Mouse (Mus musculus) heart, postnatal 14 days (tissue): ENCODE measurements around the gene Tex11. TPM values are rescaled to one million over a fixed set of nuclear protein-coding genes. Genes with fewer than 3 reads are reported as not detected.
"Not testable (repeated sequence)": the region's sequence is repeated elsewhere in the genome, so short reads cannot be mapped to it uniquely, and the experiment has no call there.

Experiments
- DNase-seq, 2 experiments: peaks; one replicate each; pipeline ENCODE4 v3.0.0; 2021 to 2022
- intact Hi-C: fragments of 180-260 bp; cut with DNase I; formaldehyde crosslinking; loops from one replicate; pipeline ENCODE4 v1.15.1; 2025
- long read RNA-seq, 2 experiments: library from polyadenylated mRNA; stranded (forward); transcript quantifications; one replicate each; pipeline ENCODE4 v2.0.0; 2021
- total RNA-seq, 2 experiments: library from RNA; stranded (reverse); gene quantifications; 2 replicates each; pipeline ENCODE4 v1.2.3; 2021

The Tex11 gene
- total RNA-seq, result under 1 TPM; 0.12 to 0.22 TPM
- long read RNA-seq, experiment 1, partial matches to known transcripts, result 0 of 1 reads
- long read RNA-seq, experiment 1, other reads (novel, unspliced or antisense), result 0 of 1 reads
- long read RNA-seq, experiment 2, result 0 reads

- intact Hi-C loops, result no loop called here
- DNase-seq, result peak in 1 of 2 experiments; percentile 1
Measured at GRCm38 (mm10) chrX:101059541-101059940, at the start of gene Tex11. Gene Tex11, minus strand, starts transcription at chrX:101059667.

GRCm38 (mm10) chrX:101085920-101086319 lies 26.5 kb upstream of the Tex11 start, which contains the start of gene Slc7a3:
Gene Slc7a3, minus strand, starts transcription at chrX:101086020.
- no peak for DNase-seq
- intact Hi-C loops, result no loop called here

GRCm38 (mm10) chrX:101085211-101085610 lies 25.7 kb upstream of the Tex11 start:
- DNase-seq, intact Hi-C loops: not testable (repeated sequence)

GRCm38 (mm10) chrX:101084192-101084591 lies 24.7 kb upstream of the Tex11 start:
- DNase-seq, result no peak
- intact Hi-C loops, result no loop called here

- no peak for DNase-seq
- intact Hi-C loops, result no loop called here
Measured at GRCm38 (mm10) chrX:101065245-101065644, 5.8 kb upstream of the Tex11 start.

- peak; percentile 3 to 5 for DNase-seq
- intact Hi-C loops, result no loop called here
Measured at GRCm38 (mm10) chrX:101063503-101063902, 4.0 kb upstream of the Tex11 start.

- DNase-seq, result no peak
- intact Hi-C loops, result loop anchor here (10.0 kb wide), 2 partner anchors 169 to 319 kb away; partner anchors contain the start of genes Kif4 and Pdzd11
Measured at GRCm38 (mm10) chrX:100943640-100944039, 115.8 kb downstream of the Tex11 start.

- DNase-seq, result no peak
- intact Hi-C loops, result no loop called here
Measured at GRCm38 (mm10) chrX:100839211-100839610, 220.3 kb downstream of the Tex11 start.

- intact Hi-C loops, result no loop called here
- DNase-seq, result no peak
Measured at GRCm38 (mm10) chrX:100832806-100833205, 226.7 kb downstream of the Tex11 start.

GRCm38 (mm10) chrX:100825557-100825956 lies 233.9 kb downstream of the Tex11 start:
- DNase-seq, result no peak

GRCm38 (mm10) chrX:100821149-100821548 lies 238.3 kb downstream of the Tex11 start:
- intact Hi-C loops, result no loop called here
- DNase-seq, result no peak

More at GRCm38 (mm10) chrX:100825557-100825956, 233.9 kb downstream of the Tex11 start:
- intact Hi-C loops, result no loop called here

GRCm38 (mm10) chrX:100818681-100819080 lies 240.8 kb downstream of the Tex11 start:
- DNase-seq, result no peak

GRCm38 (mm10) chrX:100815766-100816165 lies 243.7 kb downstream of the Tex11 start:
- DNase-seq, result no peak
- intact Hi-C loops, result no loop called here

More at GRCm38 (mm10) chrX:100818681-100819080, 240.8 kb downstream of the Tex11 start:
- intact Hi-C loops, result no loop called here

GRCm38 (mm10) chrX:100814139-100814538 lies 245.3 kb downstream of the Tex11 start:
- intact Hi-C loops, result no loop called here
- DNase-seq, result no peak

- intact Hi-C loops, result no loop called here
- no peak for DNase-seq
Measured at GRCm38 (mm10) chrX:100811129-100811528, 248.3 kb downstream of the Tex11 start.

- intact Hi-C loops, result no loop called here
- DNase-seq, result no peak
Measured at GRCm38 (mm10) chrX:100802034-100802433, 257.4 kb downstream of the Tex11 start.

- DNase-seq, result no peak
- intact Hi-C loops, result no loop called here
Measured at GRCm38 (mm10) chrX:100800643-100801042, 258.8 kb downstream of the Tex11 start.

GRCm38 (mm10) chrX:100797851-100798527 lies 261.5 kb downstream of the Tex11 start:
- intact Hi-C loops, result no loop called here
- DNase-seq, result no peak

GRCm38 (mm10) chrX:100797370-100797769 lies 262.1 kb downstream of the Tex11 start:
- intact Hi-C loops, result no loop called here
- DNase-seq, result no peak

GRCm38 (mm10) chrX:100796741-100797090 lies 262.8 kb downstream of the Tex11 start:
- intact Hi-C loops, result no loop called here
- no peak for DNase-seq

- intact Hi-C loops, result no loop called here
- DNase-seq, result no peak
Measured at GRCm38 (mm10) chrX:100796041-100796740, 263.3 kb downstream of the Tex11 start.

- no peak for DNase-seq
- intact Hi-C loops, result no loop called here
Measured at GRCm38 (mm10) chrX:100789322-100789721, 270.1 kb downstream of the Tex11 start.
